Mouse (Mus musculus) spleen, adult 12 weeks (tissue): Measurements from ENCODE around the gene Prkar2b.
A peak's percentile ranks its signal among the peaks of the same experiment; 100 is the strongest.

ENCODE experiments used
- DNase-seq: peaks from one replicate; pipeline ENCODE4 v3.0.0; 2022; ENCODE audit warnings: low spot score

Gene Prkar2b

DNA sequence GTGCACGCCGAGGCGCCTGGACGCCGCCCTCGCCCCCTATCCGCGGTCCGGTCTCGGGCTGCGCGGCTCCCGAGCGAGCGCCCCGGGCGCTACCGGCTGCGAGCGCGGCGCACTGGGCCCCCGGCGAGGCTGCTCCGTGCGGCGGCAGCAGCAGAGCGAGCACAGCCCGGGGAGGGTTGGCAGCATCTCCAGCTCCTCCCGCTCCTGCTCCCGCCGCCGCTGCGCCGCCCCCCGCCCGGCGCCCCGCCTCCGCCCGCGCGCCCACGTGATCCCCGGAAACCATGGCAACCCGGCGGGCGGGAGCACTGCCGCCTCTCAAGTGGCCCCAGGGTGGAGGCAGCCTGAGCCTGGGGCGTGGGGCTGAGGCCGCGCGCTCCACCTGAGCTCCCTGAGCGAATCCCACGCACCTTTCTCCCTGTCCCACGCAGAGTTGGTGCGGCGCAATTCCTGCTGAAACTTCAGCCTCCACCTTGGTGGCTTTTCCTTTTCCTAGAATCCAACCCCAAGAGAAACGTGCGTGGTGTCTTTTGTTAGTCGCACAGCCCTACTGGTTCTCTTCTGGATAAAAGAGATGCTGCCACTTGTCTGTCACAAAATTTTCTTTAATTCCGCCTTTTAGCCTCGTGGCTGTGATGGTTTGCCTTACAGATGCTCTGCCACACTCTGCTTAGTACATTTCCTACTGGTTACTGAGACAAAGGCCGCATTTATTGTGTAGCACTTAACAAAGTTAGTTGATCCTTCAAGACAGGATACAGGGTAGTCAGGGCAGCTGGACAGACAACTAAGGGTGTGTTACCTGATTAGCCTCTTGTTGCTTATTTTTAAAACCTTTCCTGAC lies at the start of gene Prkar2b:
Gene Prkar2b, minus strand, starts transcription at position 207 of the 841 bp plus-strand sequence.
- DNase-seq = peak; percentile 95

DNA sequence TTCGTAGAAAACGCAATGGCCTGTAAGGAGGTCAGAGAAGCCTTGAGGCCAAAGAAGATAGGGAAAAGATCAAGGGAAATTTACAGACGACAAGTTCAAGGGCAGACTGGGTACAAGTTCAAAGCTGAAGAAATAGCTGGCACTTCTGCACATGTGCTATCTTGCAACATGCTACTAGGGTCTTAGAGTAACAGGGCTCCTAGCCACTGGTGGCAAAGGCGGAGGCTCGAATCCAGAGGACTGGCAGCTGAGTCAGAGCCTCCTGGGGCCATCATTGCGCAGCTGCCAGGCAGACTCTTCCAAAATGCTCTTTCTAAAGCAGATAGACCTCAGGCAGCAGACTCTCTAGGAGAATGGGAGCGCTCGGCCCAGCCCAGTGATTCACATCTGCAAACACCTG lies 48.1 kb upstream of the Prkar2b start:
- DNase-seq = no peak

DNA sequence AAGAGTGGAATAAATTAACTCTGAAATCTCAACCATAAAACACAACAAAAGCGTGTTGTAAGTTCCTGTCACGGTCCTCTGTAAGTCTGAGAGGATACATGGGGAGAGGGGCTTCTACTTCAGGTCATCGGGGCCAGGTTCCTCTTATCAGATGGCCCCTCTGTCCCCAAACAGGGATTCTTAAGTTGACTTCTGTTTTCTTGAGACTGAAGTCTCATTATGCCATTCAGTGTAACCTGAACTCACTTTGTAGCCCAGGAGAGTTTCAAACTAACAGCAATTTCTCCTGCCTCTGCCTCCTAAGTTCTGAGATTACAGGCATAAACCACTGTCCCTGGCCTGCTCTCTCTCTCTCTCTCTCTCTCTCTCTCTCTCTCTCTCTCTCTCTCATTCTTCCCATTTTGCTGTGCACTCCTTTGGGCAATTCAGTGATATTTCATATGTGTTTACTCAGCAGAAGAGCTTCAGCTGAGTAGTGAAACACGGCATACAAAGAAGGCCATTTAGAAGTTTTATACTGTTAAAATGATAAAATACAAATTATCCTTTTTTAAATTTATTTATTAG lies 43.9 kb upstream of the Prkar2b start:
- DNase-seq = no peak

DNA sequence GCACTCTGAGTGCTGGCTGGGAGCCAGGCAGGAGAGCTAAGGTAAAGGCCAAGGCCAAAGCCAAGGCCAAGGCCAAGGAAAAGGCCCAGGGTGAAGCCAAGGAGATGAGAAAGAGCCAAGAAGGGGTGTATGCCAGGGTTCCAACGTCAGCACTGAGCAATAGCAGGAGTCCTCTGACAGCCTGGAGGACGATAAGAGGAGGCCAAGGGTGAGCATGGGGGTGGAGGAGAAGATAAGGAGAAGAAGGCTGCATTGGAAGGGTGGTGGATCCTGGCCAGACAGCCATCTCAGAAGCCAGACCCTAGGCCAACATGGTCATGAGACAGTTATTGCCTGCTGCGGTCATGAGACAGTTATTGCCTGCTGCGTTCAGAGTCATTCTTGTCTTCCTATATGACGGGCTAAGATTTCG lies 43.4 kb upstream of the Prkar2b start:
- DNase-seq = peak; percentile 72

DNA sequence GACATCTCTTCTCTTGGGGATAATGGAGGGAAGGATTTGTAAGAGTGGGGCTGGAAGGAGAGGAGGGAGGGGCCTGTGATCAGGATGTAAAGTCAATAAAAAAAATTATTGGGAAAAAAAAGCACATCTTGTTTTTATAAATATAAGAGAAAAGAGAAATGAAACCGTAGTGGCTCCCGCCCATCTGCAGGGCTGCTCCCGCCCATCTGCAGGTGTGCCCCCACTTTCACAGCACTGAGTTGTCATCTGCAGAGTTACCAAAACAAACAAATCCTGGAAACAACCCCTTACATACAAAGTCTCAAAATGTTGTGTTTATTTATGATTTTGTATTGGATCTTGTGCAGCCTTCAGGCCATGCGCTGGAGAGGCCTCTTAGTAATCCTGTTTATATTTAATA lies 40.2 kb upstream of the Prkar2b start:
- no peak for DNase-seq

DNA sequence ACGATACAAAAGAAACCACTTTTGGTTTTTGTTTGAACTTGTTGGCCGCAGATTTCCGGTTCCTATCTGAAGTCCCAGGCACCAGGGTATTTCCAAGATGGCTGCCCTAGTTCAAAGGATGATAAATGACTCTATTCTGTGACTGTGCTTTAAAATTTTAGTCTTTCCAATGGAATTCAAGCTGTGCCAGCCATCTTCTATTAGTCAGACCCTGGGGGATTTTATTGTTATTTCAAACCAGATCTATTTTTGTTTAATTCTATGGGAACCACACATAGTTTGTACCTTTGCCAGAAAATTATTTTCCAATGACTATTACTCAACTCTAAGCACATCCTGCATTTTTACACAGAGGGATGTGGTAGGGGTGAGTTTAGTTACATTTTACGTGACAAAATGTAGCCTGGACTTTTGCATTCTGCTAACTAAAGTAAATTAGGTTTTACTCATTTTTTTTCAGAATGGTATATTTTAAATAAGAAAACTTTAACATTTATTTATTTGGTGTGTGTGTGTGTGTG lies 38.6 kb upstream of the Prkar2b start:
- no peak for DNase-seq

DNA sequence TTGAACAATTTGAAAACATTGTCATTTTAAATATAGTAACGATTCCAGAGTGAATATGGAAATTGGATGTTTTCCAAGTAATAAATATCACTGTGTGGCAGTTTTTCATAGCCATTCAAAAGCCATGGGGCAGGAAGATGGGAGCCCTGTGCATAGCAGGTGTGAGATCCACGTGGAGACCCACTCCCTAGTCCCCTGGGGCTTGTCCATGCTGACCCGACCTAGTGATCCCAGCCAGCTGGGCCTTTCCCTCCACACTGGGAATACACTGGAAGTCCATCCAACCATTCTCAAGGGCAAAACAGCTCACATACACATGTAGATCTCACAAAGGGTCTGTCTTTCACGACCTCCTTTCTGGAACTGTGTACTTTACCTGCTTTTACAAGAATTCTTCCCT lies 37.5 kb upstream of the Prkar2b start:
- DNase-seq = no peak

DNA sequence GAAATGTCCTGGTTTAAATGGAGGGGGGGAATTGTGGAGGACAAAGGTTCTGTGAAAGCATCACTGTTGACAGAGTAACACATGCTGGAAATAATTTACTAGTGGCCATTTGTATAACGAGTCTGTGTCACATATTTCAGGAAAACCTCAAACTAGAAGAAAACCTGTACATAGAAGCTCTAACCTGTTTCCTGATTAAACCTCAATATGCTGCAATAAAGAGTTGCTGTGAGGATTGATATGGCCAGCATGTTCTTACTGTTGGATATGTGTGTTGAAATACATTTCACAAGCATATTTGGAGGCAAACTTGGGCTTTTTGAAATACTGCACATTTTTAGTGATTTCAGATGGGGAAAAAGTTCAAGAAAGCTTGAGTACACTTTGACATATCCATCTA lies 36.0 kb upstream of the Prkar2b start:
- no peak for DNase-seq

DNA sequence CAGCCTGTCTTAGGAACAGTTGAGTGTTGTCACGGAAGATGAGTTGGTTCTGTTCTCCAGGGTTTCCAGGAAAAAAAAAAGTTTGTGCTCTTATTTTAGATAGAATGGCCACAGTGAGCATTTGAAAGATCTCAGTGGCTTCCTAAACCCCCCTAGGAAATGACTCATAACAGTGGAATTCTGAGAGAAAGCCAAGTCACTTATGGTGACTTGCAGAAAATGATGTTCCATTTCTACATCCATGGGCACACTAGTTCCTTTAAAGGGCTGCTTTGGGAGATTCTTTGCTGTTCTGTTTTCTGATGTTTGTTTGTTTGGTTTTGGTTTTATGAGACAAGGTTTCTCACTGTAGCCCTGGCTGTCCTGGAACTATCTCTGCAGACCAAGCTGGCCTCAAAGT lies 34.1 kb upstream of the Prkar2b start:
- no peak for DNase-seq

DNA sequence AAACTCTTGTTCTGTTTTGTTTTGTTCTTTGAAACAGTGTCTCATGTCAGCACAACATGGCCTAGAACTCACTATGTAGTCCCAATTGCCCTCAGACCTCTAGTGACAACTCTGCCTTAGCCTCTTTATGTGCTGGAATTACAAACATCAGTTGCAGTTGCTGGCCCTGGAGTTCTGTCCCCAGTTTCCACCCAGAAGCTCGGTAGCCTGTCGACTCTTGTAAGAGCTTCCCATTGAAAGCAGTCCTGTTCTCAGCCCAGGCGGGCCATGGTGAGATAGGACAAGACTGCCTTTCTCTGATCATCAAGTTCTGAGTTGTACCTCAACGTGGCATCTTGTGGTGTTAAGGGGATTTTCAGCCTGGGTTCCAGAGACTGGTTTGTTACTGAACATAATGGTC lies 31.4 kb upstream of the Prkar2b start:
- no peak for DNase-seq

DNA sequence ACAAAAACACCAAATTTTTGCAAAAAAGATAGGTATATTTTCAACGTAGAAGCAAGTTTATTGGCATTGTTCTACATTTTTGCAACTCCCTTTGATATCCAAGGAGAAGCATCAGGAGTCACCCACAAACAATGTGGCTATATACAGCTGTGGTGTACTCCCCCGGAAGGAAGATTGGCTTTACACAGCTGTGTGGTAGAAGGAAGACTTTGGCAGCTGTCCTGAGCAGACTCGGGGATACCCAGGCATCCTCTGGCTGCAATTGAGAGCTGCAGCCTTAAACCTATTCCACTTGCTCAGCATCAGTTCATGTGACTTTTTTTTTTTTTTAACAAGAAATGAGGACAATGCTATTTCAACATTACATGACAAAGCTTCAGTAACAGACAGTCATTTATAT lies 27.5 kb upstream of the Prkar2b start:
- DNase-seq = no peak

DNA sequence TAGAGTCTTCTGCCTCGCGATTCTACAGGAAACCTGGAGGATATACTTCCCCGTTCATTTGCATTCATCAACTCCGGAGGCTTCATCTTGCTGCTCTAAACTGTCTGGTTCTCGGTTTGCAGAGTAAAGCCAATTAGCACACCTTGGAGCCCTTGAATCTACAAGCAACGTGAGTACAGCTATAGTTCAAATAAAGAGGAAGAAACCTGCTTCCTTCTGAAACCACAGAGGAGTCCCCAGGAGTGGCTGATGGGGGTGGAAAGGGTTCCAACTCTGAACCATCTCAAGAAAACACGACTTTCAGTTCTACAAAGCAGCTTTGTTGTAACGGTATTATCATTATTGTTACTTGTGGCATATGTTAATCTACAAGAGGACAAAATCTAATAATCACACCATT lies 26.2 kb upstream of the Prkar2b start:
- no peak for DNase-seq

DNA sequence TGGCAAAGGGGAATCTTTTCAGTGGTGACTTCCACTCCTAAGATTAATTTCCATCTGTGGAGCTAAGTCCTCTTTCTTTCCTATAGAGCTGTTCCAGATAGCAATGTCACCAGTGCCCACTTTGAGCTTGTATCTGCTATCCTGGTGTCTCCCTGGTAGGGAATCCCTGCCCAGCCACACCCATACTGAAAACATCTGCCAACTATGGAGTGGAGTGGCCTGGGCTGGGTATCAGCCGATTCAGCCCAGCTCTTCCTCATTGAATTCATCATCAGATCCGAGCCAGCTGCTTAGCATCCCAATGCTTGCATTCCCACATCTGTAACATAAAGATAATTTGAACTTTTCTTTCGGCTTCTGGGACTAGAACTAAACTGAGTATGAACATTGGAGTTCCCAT lies 25.8 kb upstream of the Prkar2b start:
- peak; percentile 11 for DNase-seq

DNA sequence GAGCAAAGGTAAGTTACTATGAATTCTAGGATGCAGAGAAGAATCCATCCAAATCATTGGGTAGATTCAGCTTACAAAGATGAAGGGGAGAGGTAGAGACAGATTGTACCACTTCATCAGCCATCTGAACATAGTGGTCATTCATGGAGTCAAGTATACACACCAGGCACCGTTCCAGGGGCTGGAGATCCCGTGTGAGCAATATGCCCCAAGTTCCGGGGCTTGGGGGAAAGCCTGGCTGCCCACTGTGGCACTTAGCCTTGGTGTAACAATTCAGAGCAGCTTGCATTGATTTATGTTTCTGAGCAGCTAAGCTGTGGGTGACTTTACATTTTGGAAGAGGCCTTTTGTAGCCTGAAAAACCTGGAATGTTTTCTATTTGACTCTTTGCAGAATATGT lies 24.8 kb upstream of the Prkar2b start:
- no peak for DNase-seq

DNA sequence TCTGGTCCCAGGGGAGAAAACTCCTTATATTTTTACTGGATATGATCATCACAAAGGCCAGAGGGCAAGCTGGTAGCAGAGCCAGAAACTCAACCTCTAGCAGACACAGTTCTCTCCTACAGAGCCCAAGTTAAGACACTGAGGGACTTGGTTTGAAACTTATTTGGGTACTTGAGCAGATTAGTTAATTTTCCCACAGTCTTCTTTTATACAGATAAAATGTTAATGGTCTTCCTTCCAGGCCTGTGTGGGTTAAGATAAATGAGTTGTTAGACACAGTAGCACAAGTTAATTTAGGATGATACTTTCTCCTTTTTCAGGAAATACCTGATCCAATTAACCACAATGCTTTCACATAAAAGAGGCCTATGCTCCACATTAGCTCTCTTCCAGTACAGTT lies 24.1 kb upstream of the Prkar2b start:
- no peak for DNase-seq

DNA sequence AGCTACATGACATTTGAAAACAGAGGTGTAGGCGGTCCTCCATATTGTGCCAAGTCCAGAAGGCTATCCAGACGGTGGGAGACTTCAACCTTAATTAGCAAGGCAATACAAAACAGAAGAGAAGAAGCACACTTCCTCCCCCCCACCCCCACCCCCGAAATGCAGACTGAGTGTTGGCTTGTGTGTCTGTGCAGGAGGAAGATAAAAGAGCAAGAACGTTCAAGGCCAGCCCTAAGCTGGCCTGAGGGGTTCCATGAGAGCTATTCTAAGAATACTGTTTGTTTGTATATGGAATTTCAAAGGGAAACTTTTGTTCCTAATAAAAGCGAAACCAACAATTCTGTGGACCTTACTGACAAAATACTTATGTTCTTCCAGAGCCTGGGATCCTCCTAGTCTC lies 23.5 kb upstream of the Prkar2b start:
- DNase-seq = no peak

DNA sequence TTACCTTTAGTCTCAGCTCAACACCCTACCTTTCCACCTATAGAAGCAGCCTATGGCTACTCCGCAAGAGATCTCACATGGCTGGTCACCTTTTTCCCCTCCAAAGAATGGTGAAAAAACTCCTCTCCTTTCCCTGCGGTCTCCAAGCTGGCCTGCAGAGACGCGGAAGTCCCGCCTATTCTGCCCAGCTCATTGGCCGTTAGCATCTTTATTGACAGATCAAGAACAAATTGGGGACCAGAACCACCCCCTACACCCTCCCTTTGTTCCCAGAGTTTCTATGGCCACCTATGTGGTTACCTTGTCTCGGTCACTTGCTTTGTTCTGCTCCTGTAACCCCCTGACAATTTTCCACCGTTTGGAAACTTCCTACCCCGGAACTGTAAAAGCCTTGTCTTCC lies 19.6 kb upstream of the Prkar2b start:
- DNase-seq = no peak

DNA sequence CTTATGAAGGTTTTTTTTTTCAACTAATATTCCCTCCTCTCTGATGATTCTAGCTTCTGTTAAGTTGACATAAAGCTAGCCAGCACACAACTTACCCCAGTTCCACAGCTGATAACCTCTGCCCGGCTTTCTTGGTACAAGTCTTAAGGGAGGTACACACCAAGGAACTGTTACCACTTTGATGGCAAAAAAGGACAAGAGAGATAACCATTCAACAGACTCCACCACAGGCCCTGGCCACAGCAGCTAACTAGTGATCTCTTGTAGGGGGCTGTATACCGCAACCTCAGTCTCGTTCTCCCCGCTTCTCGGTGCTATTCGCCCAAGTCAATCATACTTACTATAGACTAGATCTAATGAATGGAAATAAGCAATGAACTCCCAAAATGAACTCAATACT lies 16.3 kb upstream of the Prkar2b start:
- DNase-seq = no peak

DNA sequence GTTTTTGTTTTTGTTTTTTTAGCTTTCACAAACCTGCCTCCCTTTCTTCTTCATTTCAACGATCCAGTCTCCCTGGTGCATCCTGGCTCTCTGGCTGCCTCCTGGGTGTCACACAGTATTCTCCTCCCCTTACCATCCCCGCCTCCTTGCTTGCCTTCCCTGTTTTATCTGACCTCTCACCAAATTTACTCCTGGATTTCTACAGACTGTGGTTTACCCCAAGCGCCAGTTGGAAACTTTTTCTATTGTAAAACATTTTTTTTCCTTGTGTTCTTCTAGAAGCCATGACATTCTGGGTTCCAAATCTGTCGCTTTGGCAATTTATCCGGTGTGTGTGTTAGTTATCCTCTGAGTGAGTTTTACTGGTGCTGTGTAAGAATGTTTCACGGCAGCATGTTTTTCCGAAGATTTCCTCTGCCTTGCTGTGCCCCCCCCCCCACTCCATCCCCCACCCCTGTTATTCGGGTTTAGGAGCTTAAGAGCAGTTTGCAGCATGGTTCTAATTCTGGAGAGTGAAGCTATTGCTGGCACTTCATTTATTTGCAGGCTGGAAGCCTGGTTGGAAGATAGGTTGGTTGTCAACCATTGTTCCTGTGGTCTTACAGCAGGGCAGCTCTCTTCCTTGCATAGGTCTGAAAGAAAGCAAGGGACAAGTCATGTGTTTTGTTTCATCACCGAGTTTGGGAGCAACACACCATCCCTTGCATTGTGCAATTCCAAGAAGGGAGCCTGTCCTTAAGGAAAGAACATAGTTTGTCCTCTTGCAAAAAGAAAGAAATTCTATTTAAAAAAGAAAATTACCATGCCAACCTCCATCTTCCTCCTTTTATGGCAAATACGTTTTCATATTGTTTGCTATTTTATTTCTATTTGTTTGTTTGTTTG lies 15.0 kb upstream of the Prkar2b start:
- no peak for DNase-seq

DNA sequence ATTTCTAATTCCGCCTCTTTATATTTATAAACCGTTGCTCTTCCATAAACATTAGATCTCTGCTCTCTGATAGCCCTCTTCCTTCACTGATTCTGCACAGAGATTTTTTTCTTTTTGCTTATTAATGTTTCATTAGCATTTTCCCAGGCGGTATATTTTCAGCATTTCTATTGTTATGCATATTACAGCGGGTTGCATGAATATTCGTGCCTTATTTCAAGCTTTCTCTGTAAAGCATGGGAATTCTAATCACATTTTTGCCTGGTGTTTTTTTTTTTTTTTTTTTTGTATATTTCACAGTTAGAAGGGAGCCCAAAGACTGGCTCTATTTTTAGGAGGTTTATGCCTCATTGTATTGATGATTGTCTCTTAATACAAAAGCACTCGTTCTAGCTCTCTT lies 13.2 kb upstream of the Prkar2b start:
- DNase-seq = no peak

DNA sequence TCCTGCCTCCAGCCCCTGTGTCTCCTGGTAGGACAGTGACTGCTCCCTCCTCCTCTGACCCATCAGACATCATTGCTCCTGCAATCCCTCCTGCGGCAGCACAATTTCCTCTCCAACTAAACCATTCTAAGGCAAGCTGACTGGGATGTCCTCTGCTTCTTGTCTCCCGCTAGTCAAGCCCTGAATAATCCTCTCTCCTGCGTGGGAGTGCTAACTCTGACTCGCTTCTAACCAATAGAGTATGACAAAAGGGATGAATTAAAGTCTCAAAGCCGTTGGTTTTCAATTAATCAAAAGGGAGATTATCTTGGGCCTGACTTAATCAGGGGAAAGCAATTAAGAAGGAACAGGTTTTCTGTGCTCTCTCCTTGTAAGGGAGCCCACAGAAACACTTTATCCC lies 4.9 kb upstream of the Prkar2b start:
- DNase-seq = no peak

DNA sequence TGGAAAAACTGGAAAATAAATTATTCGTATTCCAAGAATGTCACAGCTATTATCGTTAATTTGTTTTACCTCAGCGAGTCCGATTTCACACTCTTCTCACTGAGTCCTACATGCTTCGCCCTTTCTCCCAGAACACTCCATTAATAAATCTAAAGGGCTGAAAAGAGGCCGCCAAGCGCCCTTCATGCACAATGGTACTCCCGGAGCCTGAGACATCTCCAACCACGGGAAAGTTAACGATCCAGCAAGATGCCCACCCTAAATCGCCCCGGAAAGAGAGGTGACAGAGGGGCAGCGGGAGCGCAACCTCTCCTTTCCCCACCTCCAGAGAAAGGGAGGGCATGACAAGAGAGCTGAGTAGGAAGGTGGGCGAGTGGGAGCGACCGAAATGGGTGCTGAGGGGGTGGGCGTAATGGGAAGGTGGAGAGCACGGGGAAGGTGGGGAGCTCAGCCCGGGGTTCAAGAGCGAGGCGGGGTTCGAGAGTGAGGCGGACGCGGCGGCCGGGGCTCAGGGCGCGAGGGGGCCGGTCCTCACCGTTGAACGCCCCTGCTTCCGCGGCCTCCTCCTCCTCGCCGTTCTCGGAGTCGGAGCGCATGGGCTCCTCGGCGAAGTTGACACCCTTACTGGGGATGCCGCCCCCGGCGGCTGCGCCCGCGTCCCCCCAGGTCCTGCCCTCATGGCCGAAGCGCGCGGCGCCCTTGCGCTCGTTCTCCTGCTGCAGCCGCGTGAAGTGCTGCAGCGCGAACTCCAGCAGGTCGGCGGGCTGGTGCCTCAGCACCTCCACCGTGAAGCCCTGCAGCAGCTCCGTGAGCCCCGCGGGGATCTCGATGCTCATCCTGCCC lies 628 bp downstream of the Prkar2b start:
- DNase-seq = peak; percentile 39
